Mouse (Mus musculus) MEL (cell line): ENCODE measurements around the gene Ccdc141. TPM values are rescaled to one million over a fixed set of nuclear protein-coding genes. Genes with fewer than 3 reads are reported as not detected.

Experiments used
- DNase-seq: peaks from one replicate; pipeline ENCODE4 v3.0.0; 2011; ENCODE audit warnings: low read depth, low spot score
- H3K27ac ChIP-seq: 2 replicates; pipeline ENCODE4 v1.5.1; 2012; ENCODE audit warnings: low read depth, mild to moderate bottlenecking, control low read depth, low read length, moderate library complexity; ENCODE audit not compliant: control insufficient read depth
- H3K27me3 ChIP-seq, 2 experiments: fragments of 150-350 bp in 1 of 2; sonication (generic) in 1 of 2; 2 replicates each; pipeline ENCODE4 v1.6.1; 2012; ENCODE audit warnings: low read length in 2 of 2, mild to moderate bottlenecking in 2 of 2, improper control_type of control experiment in 1 of 2, moderate library complexity in 1 of 2; ENCODE audit not compliant: insufficient read depth in 2 of 2, control insufficient read depth in 1 of 2
- H3K36me3 ChIP-seq, 2 experiments: 2 replicates each; pipeline ENCODE4 v1.6.1; 2012 to 2014; ENCODE audit warnings: low read length in 2 of 2, improper control_type of control experiment in 1 of 2, inconsistent platforms in 1 of 2, mild to moderate bottlenecking in 1 of 2; ENCODE audit not compliant: insufficient read depth in 2 of 2, control insufficient read depth in 1 of 2
- H3K4me1 ChIP-seq, 2 experiments: fragments of 150-350 bp in 1 of 2; sonication (generic) in 1 of 2; 2 replicates each; pipeline ENCODE4 v1.6.1; 2012; ENCODE audit warnings: low read length in 2 of 2, improper control_type of control experiment in 1 of 2, mild to moderate bottlenecking in 1 of 2; ENCODE audit not compliant: insufficient read depth in 2 of 2, control insufficient read depth in 1 of 2
- H3K4me3 ChIP-seq, 2 experiments: fragments of 150-350 bp in 1 of 2; sonication (generic) in 1 of 2; 2 replicates each; pipeline ENCODE4 v1.5.1; 2012; ENCODE audit warnings: low read depth in 2 of 2, low read length in 2 of 2, mild to moderate bottlenecking in 2 of 2, moderate library complexity in 2 of 2, control low read depth in 1 of 2, improper control_type of control experiment in 1 of 2; ENCODE audit not compliant: control insufficient read depth in 1 of 2, insufficient read depth in 1 of 2
- H3K79me2 ChIP-seq: 2 replicates; pipeline ENCODE4 v1.6.1; 2012; ENCODE audit warnings: mild to moderate bottlenecking, low read length, moderate library complexity; ENCODE audit not compliant: control insufficient read depth, poor library complexity, insufficient read depth
- H3K9ac ChIP-seq: 2 replicates; pipeline ENCODE4 v1.6.1; 2012; ENCODE audit warnings: low read depth, mild to moderate bottlenecking, control low read depth, low read length, moderate library complexity; ENCODE audit not compliant: control insufficient read depth, poor library complexity, severe bottlenecking
- H3K9me3 ChIP-seq: fragments of 150-350 bp; sonication (generic); replicated peaks from 2 replicates; pipeline ENCODE4 v1.6.1; 2012; ENCODE audit warnings: mild to moderate bottlenecking, low read length, improper control_type of control experiment, moderate library complexity; ENCODE audit not compliant: insufficient read depth
- BHLHE40 ChIP-seq: IDR thresholded peaks from 2 replicates; pipeline ENCODE4 v1.6.1; 2012; ENCODE audit warnings: low read depth, mild to moderate bottlenecking, inconsistent platforms, low read length, improper control_type of control experiment, borderline replicate concordance
- CHD2 ChIP-seq: IDR thresholded peaks from 2 replicates; pipeline ENCODE4 v1.6.1; 2011; ENCODE audit warnings: low read length, improper control_type of control experiment
- E2F4 ChIP-seq: IDR thresholded peaks from 2 replicates; pipeline ENCODE4 v1.6.1; 2011; ENCODE audit warnings: low read depth, low read length, improper control_type of control experiment, borderline replicate concordance
- GABPA ChIP-seq: IDR thresholded peaks from 2 replicates; pipeline ENCODE4 v1.6.1; 2012; ENCODE audit warnings: low read depth, mild to moderate bottlenecking, inconsistent platforms, low read length, improper control_type of control experiment, moderate library complexity
- HCFC1 ChIP-seq: IDR thresholded peaks from 2 replicates; pipeline ENCODE4 v1.6.1; 2012; ENCODE audit warnings: low read depth, mild to moderate bottlenecking, inconsistent platforms, low read length, improper control_type of control experiment, moderate library complexity
- KAT2A ChIP-seq: conservative IDR thresholded peaks from 2 replicates; pipeline ENCODE4 v1.6.1; 2012; ENCODE audit warnings: low read depth, low read length, improper control_type of control experiment, inconsistent platforms
- MAX ChIP-seq: IDR thresholded peaks from 2 replicates; pipeline ENCODE4 v1.6.1; 2011; ENCODE audit warnings: low read length, improper control_type of control experiment
- MAZ ChIP-seq: IDR thresholded peaks from 2 replicates; pipeline ENCODE4 v1.6.1; 2012; ENCODE audit warnings: low read depth, mild to moderate bottlenecking, inconsistent platforms, low read length, improper control_type of control experiment
- MXI1 ChIP-seq: IDR thresholded peaks from 2 replicates; pipeline ENCODE4 v1.6.1; 2011; ENCODE audit warnings: mild to moderate bottlenecking, low read depth, low read length, improper control_type of control experiment
- MYB ChIP-seq: IDR thresholded peaks from 2 replicates; pipeline ENCODE4 v1.6.1; 2011; ENCODE audit warnings: mild to moderate bottlenecking, low read depth, low read length, improper control_type of control experiment
- MYC ChIP-seq: IDR thresholded peaks from 2 replicates; pipeline ENCODE4 v1.6.1; 2011; ENCODE audit warnings: low read depth, mild to moderate bottlenecking, low read length, improper control_type of control experiment, moderate library complexity
- NELFE ChIP-seq: IDR thresholded peaks from 2 replicates; pipeline ENCODE4 v1.6.1; 2011; ENCODE audit warnings: low read depth, low read length, improper control_type of control experiment
- RAD21 ChIP-seq: IDR thresholded peaks from 2 replicates; pipeline ENCODE4 v1.6.1; 2011; ENCODE audit warnings: mild to moderate bottlenecking, low read depth, low read length, improper control_type of control experiment
- RCOR1 ChIP-seq: IDR thresholded peaks from 2 replicates; pipeline ENCODE4 v1.6.1; 2012; ENCODE audit warnings: low read depth, mild to moderate bottlenecking, inconsistent platforms, low read length, improper control_type of control experiment
- SIN3A ChIP-seq: IDR thresholded peaks from 2 replicates; pipeline ENCODE4 v1.6.1; 2012; ENCODE audit warnings: low read length, improper control_type of control experiment, inconsistent platforms
- SMC3 ChIP-seq: IDR thresholded peaks from 2 replicates; pipeline ENCODE4 v1.6.1; 2011; ENCODE audit warnings: low read depth, low read length, improper control_type of control experiment
- TAL1 ChIP-seq: IDR thresholded peaks from 2 replicates; pipeline ENCODE4 v1.6.1; 2012; ENCODE audit warnings: mild to moderate bottlenecking, inconsistent platforms, low read length, moderate library complexity, mixed read lengths
- UBTF ChIP-seq: IDR thresholded peaks from 2 replicates; pipeline ENCODE4 v1.6.1; 2012; ENCODE audit warnings: low read depth, mild to moderate bottlenecking, inconsistent platforms, low read length, improper control_type of control experiment, moderate library complexity, borderline replicate concordance; ENCODE audit not compliant: insufficient read depth
- USF1 ChIP-seq: IDR thresholded peaks from 2 replicates; pipeline ENCODE4 v1.6.1; 2014; ENCODE audit warnings: low read depth, mild to moderate bottlenecking, inconsistent platforms, low read length, improper control_type of control experiment, moderate library complexity
- ZC3H11A ChIP-seq: IDR thresholded peaks from 2 replicates; pipeline ENCODE4 v1.6.1; 2012; ENCODE audit warnings: low read depth, mild to moderate bottlenecking, inconsistent platforms, low read length, improper control_type of control experiment
- ZKSCAN1 ChIP-seq: IDR thresholded peaks from 2 replicates; pipeline ENCODE4 v1.6.1; 2012; ENCODE audit warnings: low read depth, mild to moderate bottlenecking, inconsistent platforms, low read length, improper control_type of control experiment, moderate library complexity
- ZMIZ1 ChIP-seq: IDR thresholded peaks from 2 replicates; pipeline ENCODE4 v1.6.1; 2012; ENCODE audit warnings: low read depth, mild to moderate bottlenecking, inconsistent platforms, low read length, improper control_type of control experiment, moderate library complexity
- ZNF384 ChIP-seq: IDR thresholded peaks from 2 replicates; pipeline ENCODE4 v1.6.1; 2012; ENCODE audit warnings: low read depth, mild to moderate bottlenecking, inconsistent platforms, low read length, improper control_type of control experiment
- polyA plus RNA-seq, 2 experiments: library from polyadenylated mRNA; stranded (reverse) in 1 of 2; unstranded in 1 of 2; fragments of >175 nt in 1 of 2; fragments of >200 nt in 1 of 2; gene quantifications; 2 replicates each; pipeline versions ENCODE4 v1.2.1 to v1.2.4; 2012; ENCODE audit warnings: low replicate concordance in 2 of 2, low read depth in 1 of 2; ENCODE audit not compliant: insufficient read length in 2 of 2, insufficient read depth in 1 of 2, missing spikeins in 1 of 2
- total RNA-seq: library from RNA; depleted of rRNA; stranded (reverse); fragments of 300-350 nt; gene quantifications from 2 replicates; pipeline ENCODE4 v1.2.3, GENCODE M21; 2012

Ccdc141 gene
- total and polyA plus RNA-seq, 3 experiments, result 0.54 to 1.1 TPM; not detected in 1

- no peak overlapping the region for H3K4me3 ChIP-seq
- no peak for DNase-seq
- no peaks in the 10 kb centered on the region for H3K79me2 ChIP-seq
- H3K27me3 ChIP-seq, result no peaks in the 10 kb centered on the region
- no peaks in the 10 kb centered on the region for H3K36me3 ChIP-seq
- no peaks in the 10 kb centered on the region for H3K9me3 ChIP-seq
- TF ChIP-seq SMC3 (no peak), USF1 (no peak), ZNF384 (no peak), NELFE (no peak), UBTF (no peak), HCFC1 (no peak), ZC3H11A (no peak), MXI1 (no peak), ZKSCAN1 (no peak), ZMIZ1 (no peak), MYB (no peak), E2F4 (no peak), KAT2A (no peak), MYC (no peak)
- no peak overlapping the region for H3K27ac ChIP-seq
- H3K4me1 ChIP-seq, result no peaks in the 10 kb centered on the region
- H3K9ac ChIP-seq, result no peak overlapping the region
These were observed 186.8 kb downstream of the Ccdc141 start for GRCm38 (mm10) chr2:76983601-76984000.

GRCm38 (mm10) chr2:76982391-76983145 is 187.9 kb downstream of the Ccdc141 start, which contains the start of gene Ttn:
Gene Ttn, minus strand, starts transcription at chr2:76982547.
- Histone ChIP-seq H3K27me3 (no peaks in the 10 kb centered on the region), H3K27ac (no peak within 1 kb of the TSS), H3K4me1 (no peaks in the 10 kb centered on the region), H3K4me3 (no peak within 1 kb of the TSS), H3K9ac (no peak within 1 kb of the TSS), H3K36me3 (no peaks in the 10 kb centered on the region), H3K79me2 (no peaks in the 10 kb centered on the region), H3K9me3 (no peaks in the 10 kb centered on the region)
- TF ChIP-seq MYC (no peak), ZMIZ1 (no peak), CHD2 (no peak), ZC3H11A (no peak), MAZ (no peak), RAD21 (no peak), SIN3A (no peak), GABPA (no peak), TAL1 (no peak), ZNF384 (no peak), MAX (no peak), RCOR1 (no peak), BHLHE40 (no peak)
- no peak for DNase-seq
